Mouse (Mus musculus) kidney, postnatal 10 days (tissue): ENCODE data around the gene Galnt16.

Experiments used
- DNase-seq: peaks from one replicate; pipeline ENCODE4 v3.0.0; 2021; ENCODE audit warnings: mixed read lengths

Galnt16 gene

GRCm38 (mm10) chr12:80531585-80531984 lies 13.5 kb downstream of the Galnt16 start:
- no peak for DNase-seq

GRCm38 (mm10) chr12:80533876-80534275 lies 15.8 kb downstream of the Galnt16 start:
- DNase-seq = no peak

- DNase-seq = no peak
Observed at GRCm38 (mm10) chr12:80537313-80537712, 19.2 kb downstream of the Galnt16 start.

GRCm38 (mm10) chr12:80538311-80538710 lies 20.2 kb downstream of the Galnt16 start:
- DNase-seq = no peak

GRCm38 (mm10) chr12:80545310-80545709 lies 27.2 kb downstream of the Galnt16 start:
- DNase-seq = no peak

- DNase-seq = peak; percentile 43
Observed at GRCm38 (mm10) chr12:80549646-80550045, 31.6 kb downstream of the Galnt16 start.

GRCm38 (mm10) chr12:80553157-80553556 lies 35.1 kb downstream of the Galnt16 start:
- DNase-seq = peak; percentile 43

GRCm38 (mm10) chr12:80554312-80554711 lies 36.2 kb downstream of the Galnt16 start:
- DNase-seq = no peak

GRCm38 (mm10) chr12:80561904-80562303 lies 43.8 kb downstream of the Galnt16 start:
- DNase-seq = no peak

- DNase-seq = no peak
Observed at GRCm38 (mm10) chr12:80562793-80563192, 44.7 kb downstream of the Galnt16 start.

GRCm38 (mm10) chr12:80564990-80565389 lies 46.9 kb downstream of the Galnt16 start:
- DNase-seq = peak; percentile 31

GRCm38 (mm10) chr12:80565793-80566192 lies 47.7 kb downstream of the Galnt16 start:
- no peak for DNase-seq

GRCm38 (mm10) chr12:80566502-80566901 lies 48.4 kb downstream of the Galnt16 start:
- DNase-seq = no peak

GRCm38 (mm10) chr12:80567375-80567774 lies 49.3 kb downstream of the Galnt16 start:
- no peak for DNase-seq

- DNase-seq = no peak
Observed at GRCm38 (mm10) chr12:80569561-80569960, 51.5 kb downstream of the Galnt16 start.

- no peak for DNase-seq
Observed at GRCm38 (mm10) chr12:80574318-80574717, 56.2 kb downstream of the Galnt16 start.

GRCm38 (mm10) chr12:80574825-80575371 lies 56.8 kb downstream of the Galnt16 start:
- peak; percentile 52 for DNase-seq

GRCm38 (mm10) chr12:80577049-80577448 lies 59.0 kb downstream of the Galnt16 start:
- peak; percentile 48 for DNase-seq

GRCm38 (mm10) chr12:80581357-80581756 lies 63.3 kb downstream of the Galnt16 start:
- DNase-seq = peak; percentile 28

GRCm38 (mm10) chr12:80584973-80585372 lies 66.9 kb downstream of the Galnt16 start:
- peak; percentile 51 for DNase-seq

- DNase-seq = no peak
Observed at GRCm38 (mm10) chr12:80594141-80594540, 76.1 kb downstream of the Galnt16 start.

- DNase-seq = no peak
Observed at GRCm38 (mm10) chr12:80594781-80595180, 76.7 kb downstream of the Galnt16 start.

GRCm38 (mm10) chr12:80595566-80595965 lies 77.5 kb downstream of the Galnt16 start:
- DNase-seq = no peak

GRCm38 (mm10) chr12:80595968-80596367 lies 77.9 kb downstream of the Galnt16 start:
- no peak for DNase-seq

GRCm38 (mm10) chr12:80598236-80598635 lies 80.2 kb downstream of the Galnt16 start:
- no peak for DNase-seq
